Mouse (Mus musculus) small intestine, adult 2 months (tissue): ENCODE data around the gene Dnah1.

ENCODE experiments used
- CTCF ChIP-seq: fragments of 200-500 bp; IDR thresholded peaks from 2 replicates; pipeline ENCODE4 v1.5.1; 2012; ENCODE audit warnings: low read depth, mild to moderate bottlenecking, control low read depth, inconsistent platforms, low read length, moderate library complexity, mixed read lengths; ENCODE audit not compliant: insufficient replicate concordance, insufficient read length; ENCODE audit errors: extremely low read depth
- POLR2A ChIP-seq: fragments of 200-500 bp; IDR thresholded peaks from 2 replicates; pipeline ENCODE4 v1.6.1; 2012; ENCODE audit warnings: low read depth, mild to moderate bottlenecking, control low read depth, inconsistent platforms, low read length, moderate library complexity

GRCm38 (mm10) chr14:31362236-31362635 lies 38.5 kb upstream of the Dnah1 start:
- TF ChIP-seq CTCF: no peak
- TF ChIP-seq POLR2A: no peak
